Mouse (Mus musculus) thymus, adult 2 months (tissue): Measurements from ENCODE around the gene Cabp2.

Source experiments
- CTCF ChIP-seq: fragments of 200-500 bp; IDR thresholded peaks from 2 replicates; pipeline ENCODE4 v1.5.1; 2012; ENCODE audit warnings: mild to moderate bottlenecking, control low read depth, low read length, moderate library complexity, borderline replicate concordance; ENCODE audit not compliant: control insufficient read depth, poor library complexity, insufficient read depth; ENCODE audit errors: extremely low read depth
- POLR2A ChIP-seq: fragments of 200-500 bp; IDR thresholded peaks from 2 replicates; pipeline ENCODE4 v1.6.1; 2012; ENCODE audit warnings: mild to moderate bottlenecking, low read length, control low read depth, moderate library complexity; ENCODE audit not compliant: control insufficient read depth, poor library complexity, insufficient read depth; ENCODE audit errors: extremely low read depth

DNA sequence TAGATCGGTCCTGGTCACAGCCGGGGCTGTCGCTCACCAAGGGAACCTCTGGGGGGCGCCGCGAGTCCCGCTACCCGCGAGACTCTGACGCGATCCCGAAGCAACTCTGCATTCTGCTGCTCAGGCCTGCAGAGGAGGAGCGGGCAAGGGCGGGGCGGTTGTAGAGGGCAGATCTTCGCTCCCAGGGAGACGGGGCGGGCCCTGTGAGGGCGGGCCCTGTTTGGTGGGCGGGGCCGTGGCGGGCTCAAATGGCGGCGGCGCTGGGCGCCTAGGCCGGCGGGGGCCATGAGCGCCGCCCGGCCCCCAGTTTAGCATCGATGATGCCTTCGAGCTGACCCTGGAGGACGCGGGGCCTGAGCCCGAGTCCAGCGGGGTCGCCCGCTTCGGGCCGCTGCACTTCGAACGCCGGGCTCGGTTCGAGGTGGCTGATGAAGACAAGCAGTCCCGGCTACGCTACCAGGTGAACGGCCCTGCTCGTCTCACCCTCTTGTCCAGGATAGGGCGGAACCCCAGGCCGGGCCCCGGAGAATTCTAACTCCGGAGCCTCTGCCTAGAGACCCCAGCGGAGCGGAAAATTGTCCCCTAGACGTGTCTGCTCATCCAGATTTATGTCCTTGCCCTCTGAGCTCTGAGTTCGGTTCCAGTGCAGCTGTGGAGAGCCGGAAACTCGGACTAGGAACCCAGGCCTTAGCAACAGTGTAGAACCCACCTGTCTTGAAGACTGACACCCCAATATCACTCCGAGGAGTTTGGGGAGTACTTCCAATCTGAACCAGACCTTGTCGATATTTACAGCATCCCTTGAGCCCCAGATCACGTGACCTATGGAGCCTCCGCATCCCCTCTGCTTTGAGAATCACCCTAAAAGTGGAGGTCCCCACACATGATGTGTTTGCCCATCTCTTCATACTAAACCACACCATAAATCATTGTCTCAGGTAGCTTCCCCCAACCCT, 44.6 kb downstream of the Cabp2 start, which contains the start of gene Aip:
- peak; percentile 74 for TF ChIP-seq POLR2A
- peak; percentile 84 for TF ChIP-seq CTCF
